Mouse (Mus musculus) embryonic facial prominence, embryonic 12.5 days (tissue): Measurements from ENCODE around the gene Dtx3. TPM values are rescaled to one million over a fixed set of nuclear protein-coding genes. Genes with fewer than 3 reads are reported as not detected.

Experiments used
- ATAC-seq: fragments of 200-750 bp; cut with Nextera tagmentation; 2 replicates; pipeline ENCODE4 v1.8.0; 2017; ENCODE audit not compliant: insufficient number of reproducible peaks, insufficient read depth, low FRiP score, low TSS enrichment
- H3K27ac ChIP-seq: fragments of 300-500 bp; sonication (generic); 2 replicates; pipeline ENCODE4 v1.5.1; 2016; ENCODE audit warnings: mild to moderate bottlenecking
- H3K27me3 ChIP-seq: fragments of 300-500 bp; sonication (generic); 2 replicates; pipeline ENCODE4 v1.6.1; 2016; ENCODE audit warnings: mild to moderate bottlenecking, moderate library complexity
- H3K36me3 ChIP-seq: fragments of 300-500 bp; sonication (generic); 2 replicates; pipeline ENCODE4 v1.6.1; 2016; ENCODE audit warnings: mild to moderate bottlenecking
- H3K4me1 ChIP-seq: fragments of 300-500 bp; sonication (generic); 2 replicates; pipeline ENCODE4 v1.6.1; 2016
- H3K4me2 ChIP-seq: fragments of 300-500 bp; sonication (generic); replicated peaks from 2 replicates; pipeline ENCODE4 v1.6.1; 2016; ENCODE audit warnings: mild to moderate bottlenecking, moderate library complexity
- H3K4me3 ChIP-seq: fragments of 300-500 bp; sonication (generic); 2 replicates; pipeline ENCODE4 v1.5.1; 2016; ENCODE audit warnings: mild to moderate bottlenecking
- H3K9ac ChIP-seq: fragments of 300-500 bp; sonication (generic); 2 replicates; pipeline ENCODE4 v1.6.1; 2016; ENCODE audit warnings: mild to moderate bottlenecking, moderate library complexity
- H3K9me3 ChIP-seq: fragments of 300-500 bp; sonication (generic); 2 replicates; pipeline ENCODE4 v1.6.1; 2016; ENCODE audit warnings: mild to moderate bottlenecking, moderate library complexity
- WGBS: fragments of 180-500 bp; shearing (Covaris S2); methylation state at CpG from one replicate; pipeline ENCODE4 v1.1.7; 2016; 5-methylcytosine and 5-hydroxymethylcytosine counted together
- polyA plus RNA-seq: library from polyadenylated mRNA; unstranded; fragments of >200 nt; fragmentation: Nextera tagmentation; extraction: Ambion mirVana; gene quantifications from 2 replicates; pipeline ENCODE4 v1.2.1, GENCODE M21; 2016

Gene Dtx3
- polyA plus RNA-seq, 1 experiment from 2014 or later: 172 TPM

GRCm38 (mm10) chr10:127181566-127181965 is 14.0 kb downstream of the Dtx3 start:
- Histone ChIP-seq H3K9me3 (no peaks in the 10 kb centered on the region), H3K9ac (no peak overlapping the region), H3K27ac (no peak overlapping the region), H3K27me3 (peaks cover 51% of the 10 kb centered on the region), H3K4me3 (no peak overlapping the region), H3K36me3 (peaks cover 26% of the 10 kb centered on the region), H3K4me2 (no peak overlapping the region), H3K4me1 (peaks cover 46% of the 10 kb centered on the region)
- 71% methylated on average over 6 of the region's 6 CpGs for WGBS
- no peak for ATAC-seq

GRCm38 (mm10) chr10:127180695-127181047 is 14.9 kb downstream of the Dtx3 start:
- peak overlapping the region; percentile 45; the same call in 1 of the 2 replicates for H3K4me2 ChIP-seq
- WGBS: 13% methylated on average over 3 of the region's 3 CpGs

GRCm38 (mm10) chr10:127179871-127180694 is 15.4 kb downstream of the Dtx3 start, which contains the start of gene Slc26a10:
Gene Slc26a10, minus strand, starts transcription at chr10:127180645.
- Histone ChIP-seq H3K4me1 (peaks cover 44% of the 10 kb centered on the region), H3K36me3 (peaks cover 14% of the 10 kb centered on the region), H3K4me2 (peak within 1 kb of the TSS; percentile 45), H3K27me3 (peaks cover 58% of the 10 kb centered on the region), H3K9ac (peak within 1 kb of the TSS; percentile 39), H3K9me3 (no peaks in the 10 kb centered on the region), H3K4me3 (peak within 1 kb of the TSS; percentile 22), H3K27ac (no peak within 1 kb of the TSS)
- WGBS: 2% methylated on average over 34 of the region's 34 CpGs
- 0 out of 2 replicates have a peak, but pooled peaks have one; percentile 19 for ATAC-seq

More at GRCm38 (mm10) chr10:127180695-127181047, 14.9 kb downstream of the Dtx3 start:
- ATAC-seq: no peak
- peak overlapping the region; percentile 22; the same call in 1 of the 2 replicates for H3K4me3 ChIP-seq
- peaks cover 58% of the 10 kb centered on the region for H3K27me3 ChIP-seq
- H3K4me1 ChIP-seq: peaks cover 46% of the 10 kb centered on the region
- H3K9me3 ChIP-seq: no peaks in the 10 kb centered on the region
- H3K27ac ChIP-seq: no peak overlapping the region
- H3K36me3 ChIP-seq: peaks cover 20% of the 10 kb centered on the region
- no peak overlapping the region for H3K9ac ChIP-seq

- 4% methylated on average over 41 of the region's 41 CpGs for whole genome bisulfite sequencing
- Histone ChIP-seq H3K9me3 (no peaks in the 10 kb centered on the region), H3K4me2 (peak overlapping the region; percentile 44), H3K4me3 (peak overlapping the region; percentile 19), H3K4me1 (peaks cover 29% of the 10 kb centered on the region), H3K9ac (no peak overlapping the region), H3K27me3 (peaks cover 58% of the 10 kb centered on the region), H3K27ac (no peak overlapping the region), H3K36me3 (peaks cover 9% of the 10 kb centered on the region; the same call in 1 of the 2 replicates)
- no peak for ATAC-seq
Observed at GRCm38 (mm10) chr10:127178286-127179027, 17.1 kb downstream of the Dtx3 start.

- Histone ChIP-seq H3K4me3 (peak overlapping the region; percentile 19), H3K9me3 (no peaks in the 10 kb centered on the region), H3K4me1 (peaks cover 29% of the 10 kb centered on the region), H3K27ac (no peak overlapping the region), H3K36me3 (peaks cover 2% of the 10 kb centered on the region; the same call in 1 of the 2 replicates), H3K27me3 (peaks cover 63% of the 10 kb centered on the region), H3K4me2 (peak overlapping the region; percentile 44), H3K9ac (no peak overlapping the region)
- 1% methylated on average over 23 of the region's 23 CpGs for WGBS
- ATAC-seq: no peak
Observed at GRCm38 (mm10) chr10:127177719-127178118, 17.8 kb downstream of the Dtx3 start.

- peaks cover 63% of the 10 kb centered on the region for H3K27me3 ChIP-seq
- H3K4me3 ChIP-seq: no peak overlapping the region
- ATAC-seq: no peak
- no peak overlapping the region for H3K9ac ChIP-seq
- 23% methylated on average over 9 of the region's 9 CpGs for WGBS
- peaks cover 29% of the 10 kb centered on the region for H3K4me1 ChIP-seq
- H3K9me3 ChIP-seq: no peaks in the 10 kb centered on the region
- no peak overlapping the region for H3K27ac ChIP-seq
- peak overlapping the region; percentile 44 for H3K4me2 ChIP-seq
- H3K36me3 ChIP-seq: no peaks in the 10 kb centered on the region
Observed at GRCm38 (mm10) chr10:127177235-127177634, 18.3 kb downstream of the Dtx3 start.

- Histone ChIP-seq H3K4me2 (no peak overlapping the region), H3K9ac (no peak overlapping the region), H3K27ac (no peak overlapping the region), H3K4me3 (no peak overlapping the region), H3K36me3 (no peaks in the 10 kb centered on the region), H3K9me3 (no peaks in the 10 kb centered on the region), H3K4me1 (peaks cover 29% of the 10 kb centered on the region), H3K27me3 (peaks cover 66% of the 10 kb centered on the region)
- WGBS: 6% methylated on average over 7 of the region's 7 CpGs
- ATAC-seq: no peak
Observed at GRCm38 (mm10) chr10:127176756-127177155, 18.8 kb downstream of the Dtx3 start.

GRCm38 (mm10) chr10:127176228-127176627 is 19.3 kb downstream of the Dtx3 start:
- Histone ChIP-seq H3K9ac (no peak overlapping the region), H3K27me3 (peaks cover 66% of the 10 kb centered on the region), H3K4me1 (peaks cover 29% of the 10 kb centered on the region), H3K36me3 (no peaks in the 10 kb centered on the region), H3K9me3 (no peaks in the 10 kb centered on the region), H3K27ac (no peak overlapping the region), H3K4me2 (no peak overlapping the region), H3K4me3 (no peak overlapping the region)
- ATAC-seq: no peak
- 32% methylated on average over 3 of the region's 3 CpGs for WGBS

GRCm38 (mm10) chr10:127174170-127174569 is 21.4 kb downstream of the Dtx3 start:
- peaks cover 66% of the 10 kb centered on the region for H3K27me3 ChIP-seq
- no peak overlapping the region for H3K4me2 ChIP-seq
- no peak for ATAC-seq
- H3K4me1 ChIP-seq: peaks cover 29% of the 10 kb centered on the region
- H3K4me3 ChIP-seq: no peak overlapping the region
- H3K36me3 ChIP-seq: no peaks in the 10 kb centered on the region
- H3K9me3 ChIP-seq: no peaks in the 10 kb centered on the region
- 86% methylated on average over 7 of the region's 7 CpGs for whole genome bisulfite sequencing
- no peak overlapping the region for H3K9ac ChIP-seq
- H3K27ac ChIP-seq: no peak overlapping the region

- Histone ChIP-seq H3K27me3 (peaks cover 67% of the 10 kb centered on the region), H3K4me1 (peaks cover 26% of the 10 kb centered on the region), H3K4me3 (no peak overlapping the region), H3K4me2 (no peak overlapping the region), H3K9ac (no peak overlapping the region), H3K36me3 (no peaks in the 10 kb centered on the region), H3K9me3 (no peaks in the 10 kb centered on the region), H3K27ac (no peak overlapping the region)
- 81% methylated on average over 16 of the region's 16 CpGs for WGBS
- no peak for ATAC-seq
Observed at GRCm38 (mm10) chr10:127173148-127174065, 22.1 kb downstream of the Dtx3 start.

- WGBS: 86% methylated on average over 15 of the region's 15 CpGs
- ATAC-seq: no peak
- H3K4me3 ChIP-seq: no peak overlapping the region
- H3K4me1 ChIP-seq: peaks cover 11% of the 10 kb centered on the region
- no peak overlapping the region for H3K4me2 ChIP-seq
- H3K9me3 ChIP-seq: no peaks in the 10 kb centered on the region
- no peak overlapping the region for H3K27ac ChIP-seq
- H3K27me3 ChIP-seq: peaks cover 67% of the 10 kb centered on the region
- no peak overlapping the region for H3K9ac ChIP-seq
- H3K36me3 ChIP-seq: no peaks in the 10 kb centered on the region
Observed at GRCm38 (mm10) chr10:127171631-127172200, 23.8 kb downstream of the Dtx3 start.
